Mouse (Mus musculus): Measurements from ENCODE around the gene Prdm8. TPM values are rescaled to one million over a fixed set of nuclear protein-coding genes. Genes with fewer than 3 reads are reported as not detected.

The Prdm8 gene
- polyA plus RNA-seq, 1 experiment from 2014 or later, result 0.04 TPM

GRCm38 (mm10) chr5:98184281-98184910 lies 17.4 kb downstream of the Prdm8 start:
- no peak overlapping the region for H3K27ac ChIP-seq (ENCODE audit: low read length)
- H3K9me3 ChIP-seq (ENCODE audit: control insufficient read depth, low read length), result no peaks in the 10 kb centered on the region
- no peaks in the 10 kb centered on the region for H3K36me3 ChIP-seq (ENCODE audit: control insufficient read depth, insufficient read depth, low read length)
- H3K4me1 ChIP-seq (ENCODE audit: control insufficient read depth, insufficient read depth, low read length), result peaks cover 13% of the 10 kb centered on the region
- H3K4me2 ChIP-seq (ENCODE audit: low read depth, low read length), result no peak overlapping the region
- WGBS, result 4% methylated on average over 17 of the region's 17 CpGs
- peaks cover 65% of the 10 kb centered on the region for H3K27me3 ChIP-seq (replicated peaks; ENCODE audit: control insufficient read depth, insufficient read depth, low read length)
- ATAC-seq, result no peak
- no peak overlapping the region for H3K9ac ChIP-seq (ENCODE audit: low read depth, low read length)
- H3K4me3 ChIP-seq (ENCODE audit: low read length), result no peak overlapping the region

- Histone ChIP-seq H3K9me3 (ENCODE audit: control insufficient read depth, low read length) (no peaks in the 10 kb centered on the region), H3K9ac (ENCODE audit: low read depth, low read length) (peak overlapping the region; percentile 59), H3K27me3 (replicated peaks; ENCODE audit: control insufficient read depth, insufficient read depth, low read length) (peaks cover 65% of the 10 kb centered on the region), H3K27ac (ENCODE audit: low read length) (no peak overlapping the region), H3K36me3 (ENCODE audit: control insufficient read depth, insufficient read depth, low read length) (no peaks in the 10 kb centered on the region), H3K4me3 (ENCODE audit: low read length) (peak overlapping the region; percentile 59), H3K4me1 (ENCODE audit: control insufficient read depth, insufficient read depth, low read length) (peaks cover 17% of the 10 kb centered on the region), H3K4me2 (ENCODE audit: low read depth, low read length) (peak overlapping the region; percentile 99)
- WGBS, result under 1% methylated on average over 75 of the region's 89 CpGs
- peak; percentile 86 for ATAC-seq
Measured at GRCm38 (mm10) chr5:98184971-98185805, 18.2 kb downstream of the Prdm8 start.

DNA sequence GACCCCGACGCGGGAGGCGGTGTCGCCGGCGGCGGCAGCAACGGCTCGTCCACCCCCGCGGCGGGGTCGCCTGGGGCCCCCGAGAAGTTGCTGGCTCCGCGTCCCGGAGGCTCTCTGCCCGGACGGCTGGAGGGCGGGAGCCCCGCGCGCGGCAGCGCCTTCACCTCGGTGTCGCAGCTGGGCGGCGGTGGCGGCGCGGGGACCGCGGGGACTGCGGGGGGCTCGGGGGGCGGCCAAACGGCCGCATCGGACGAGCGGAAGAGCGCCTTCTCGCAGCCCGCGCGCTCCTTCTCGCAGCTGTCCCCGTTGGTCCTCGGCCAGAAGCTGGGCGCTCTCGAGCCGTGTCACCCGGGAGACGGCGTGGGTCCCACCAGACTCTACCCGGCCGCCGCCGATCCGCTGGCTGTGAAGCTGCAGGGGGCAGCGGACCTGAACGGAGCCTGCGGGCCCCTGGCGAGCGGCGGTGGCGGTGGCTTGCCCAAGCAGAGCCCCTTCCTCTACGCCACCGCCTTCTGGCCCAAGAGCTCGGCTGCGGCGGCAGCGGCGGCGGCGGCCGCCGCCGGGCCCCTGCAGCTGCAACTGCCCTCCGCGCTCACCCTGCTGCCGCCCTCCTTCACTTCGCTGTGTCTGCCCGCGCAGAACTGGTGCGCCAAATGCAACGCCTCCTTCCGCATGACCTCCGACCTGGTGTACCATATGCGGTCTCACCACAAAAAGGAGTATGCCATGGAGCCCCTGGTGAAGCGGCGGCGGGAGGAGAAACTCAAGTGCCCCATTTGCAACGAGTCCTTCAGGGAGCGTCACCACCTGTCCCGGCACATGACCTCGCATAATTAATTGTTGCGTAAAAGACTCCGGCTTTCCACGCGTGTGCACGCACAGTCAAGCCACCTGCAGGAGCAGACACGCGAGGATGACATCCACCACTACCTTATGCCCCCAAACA lies 19.1 kb downstream of the Prdm8 start:
- no peaks in the 10 kb centered on the region for H3K9me3 ChIP-seq (ENCODE audit: control insufficient read depth, low read length)
- H3K4me1 ChIP-seq (ENCODE audit: control insufficient read depth, insufficient read depth, low read length), result peaks cover 17% of the 10 kb centered on the region
- H3K4me3 ChIP-seq (ENCODE audit: low read length), result peak overlapping the region; percentile 59
- no peak overlapping the region for H3K27ac ChIP-seq (ENCODE audit: low read length)
- no peaks in the 10 kb centered on the region for H3K36me3 ChIP-seq (ENCODE audit: control insufficient read depth, insufficient read depth, low read length)
- peaks cover 62% of the 10 kb centered on the region for H3K27me3 ChIP-seq (replicated peaks; ENCODE audit: control insufficient read depth, insufficient read depth, low read length)
- peak; percentile 56 for ATAC-seq
- H3K4me2 ChIP-seq (ENCODE audit: low read depth, low read length), result peak overlapping the region; percentile 99
- peak overlapping the region; percentile 59 for H3K9ac ChIP-seq (ENCODE audit: low read depth, low read length)
- WGBS, result under 1% methylated on average over 81 of the region's 106 CpGs

DNA sequence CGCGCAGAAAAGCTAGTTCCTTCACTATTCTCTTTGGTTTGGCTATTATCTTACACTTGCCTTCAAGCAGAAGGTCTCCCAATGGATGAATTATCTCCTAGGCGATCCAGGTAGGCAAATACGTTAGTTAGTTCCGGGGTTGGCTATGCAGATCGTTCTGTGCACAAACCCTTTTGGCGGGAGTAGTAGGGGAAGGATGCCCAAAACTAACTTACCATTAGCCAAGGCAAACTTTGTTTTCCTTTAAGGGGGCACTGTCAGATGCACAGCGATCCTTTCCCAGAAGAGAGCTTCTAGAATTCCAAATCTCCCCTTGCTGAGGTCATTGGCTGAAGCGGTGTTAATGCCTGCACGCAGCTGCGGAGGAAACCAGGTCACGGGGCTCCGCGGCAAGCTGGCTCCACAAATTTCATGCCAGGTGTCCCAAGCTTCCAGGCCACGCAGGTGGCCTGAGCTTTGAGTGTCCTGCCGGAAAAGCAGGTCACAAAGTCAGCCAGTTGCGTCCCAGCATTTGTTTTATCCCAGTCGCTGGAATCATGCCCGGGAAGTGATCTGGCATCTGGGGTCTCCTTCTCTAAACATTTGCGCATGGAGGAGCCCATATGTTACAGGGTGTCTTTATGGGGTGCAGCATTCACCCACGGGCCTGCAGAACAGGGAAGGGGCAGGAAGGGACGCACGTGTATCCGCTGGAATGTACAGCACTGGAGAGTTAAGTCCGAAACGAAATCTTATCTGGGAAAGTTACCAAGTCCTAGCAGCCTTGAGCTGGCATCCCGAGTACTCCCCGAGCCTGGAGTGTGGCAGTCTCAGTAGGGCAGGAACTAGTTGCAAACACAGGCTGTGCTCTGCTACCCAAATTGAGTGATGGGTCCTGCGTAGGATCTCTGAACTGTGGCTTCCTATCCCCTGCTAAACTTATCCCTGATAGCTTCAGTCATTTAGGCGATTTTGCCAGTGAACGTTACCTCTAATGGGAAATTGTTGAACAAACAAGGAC lies 22.5 kb downstream of the Prdm8 start:
- Histone ChIP-seq H3K27me3 (replicated peaks; ENCODE audit: control insufficient read depth, insufficient read depth, low read length) (peaks cover 45% of the 10 kb centered on the region), H3K4me3 (ENCODE audit: low read length) (no peak overlapping the region), H3K27ac (ENCODE audit: low read length) (no peak overlapping the region), H3K4me1 (ENCODE audit: control insufficient read depth, insufficient read depth, low read length) (peaks cover 17% of the 10 kb centered on the region), H3K36me3 (ENCODE audit: control insufficient read depth, insufficient read depth, low read length) (no peaks in the 10 kb centered on the region), H3K4me2 (ENCODE audit: low read depth, low read length) (no peak overlapping the region), H3K9me3 (ENCODE audit: control insufficient read depth, low read length) (no peaks in the 10 kb centered on the region), H3K9ac (ENCODE audit: low read depth, low read length) (no peak overlapping the region)
- 2% methylated on average over 31 of the region's 31 CpGs for WGBS
- ATAC-seq, result no peak

- peaks cover 5% of the 10 kb centered on the region; the same call in 1 of the 2 replicates for H3K4me1 ChIP-seq (ENCODE audit: control insufficient read depth, insufficient read depth, low read length)
- H3K4me3 ChIP-seq (ENCODE audit: low read length), result no peak overlapping the region
- no peaks in the 10 kb centered on the region for H3K9me3 ChIP-seq (ENCODE audit: control insufficient read depth, low read length)
- 38% methylated on average over 4 of the region's 4 CpGs for WGBS
- H3K9ac ChIP-seq (ENCODE audit: low read depth, low read length), result no peak overlapping the region
- peaks cover 24% of the 10 kb centered on the region for H3K27me3 ChIP-seq (replicated peaks; ENCODE audit: control insufficient read depth, insufficient read depth, low read length)
- no peaks in the 10 kb centered on the region for H3K36me3 ChIP-seq (ENCODE audit: control insufficient read depth, insufficient read depth, low read length)
- no peak overlapping the region for H3K27ac ChIP-seq (ENCODE audit: low read length)
- H3K4me2 ChIP-seq (ENCODE audit: low read depth, low read length), result no peak overlapping the region
- no peak for ATAC-seq
Measured at GRCm38 (mm10) chr5:98192295-98192983, 25.4 kb downstream of the Prdm8 start.

DNA sequence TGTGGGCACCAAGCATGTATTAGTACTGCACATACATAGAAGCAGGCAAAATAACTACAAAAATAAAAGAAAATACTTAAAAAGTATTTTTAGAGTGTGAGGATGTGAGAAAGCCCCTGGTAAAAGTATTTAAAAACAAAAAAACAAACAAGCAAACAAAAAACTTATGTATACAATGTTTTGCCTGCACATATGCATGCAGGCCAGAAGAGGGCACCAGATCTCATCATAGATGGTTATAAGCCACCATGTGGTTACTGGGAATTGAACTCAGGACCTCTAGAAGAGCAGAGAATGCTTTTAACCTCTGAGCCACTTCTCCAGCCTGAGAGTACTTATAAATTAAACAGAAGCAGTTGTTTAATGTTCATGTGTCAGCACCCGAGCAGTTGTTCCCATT lies 28.0 kb downstream of the Prdm8 start:
- H3K9me3 ChIP-seq (ENCODE audit: control insufficient read depth, low read length), result no peaks in the 10 kb centered on the region

GRCm38 (mm10) chr5:98198412-98199218 lies 31.6 kb downstream of the Prdm8 start:
- Histone ChIP-seq H3K36me3 (ENCODE audit: control insufficient read depth, insufficient read depth, low read length) (no peaks in the 10 kb centered on the region), H3K4me3 (ENCODE audit: low read length) (no peak overlapping the region), H3K4me1 (ENCODE audit: control insufficient read depth, insufficient read depth, low read length) (no peaks in the 10 kb centered on the region), H3K27ac (ENCODE audit: low read length) (no peak overlapping the region), H3K9ac (ENCODE audit: low read depth, low read length) (no peak overlapping the region), H3K27me3 (replicated peaks; ENCODE audit: control insufficient read depth, insufficient read depth, low read length) (no peaks in the 10 kb centered on the region), H3K9me3 (ENCODE audit: control insufficient read depth, low read length) (no peaks in the 10 kb centered on the region), H3K4me2 (ENCODE audit: low read depth, low read length) (no peak overlapping the region)
- no peak for ATAC-seq
- 47% methylated on average over 7 of the region's 7 CpGs for WGBS

More for the DNA sequence above, 28.0 kb downstream of the Prdm8 start:
- H3K9ac ChIP-seq (ENCODE audit: low read depth, low read length), result no peak overlapping the region
- no peak overlapping the region for H3K27ac ChIP-seq (ENCODE audit: low read length)
- WGBS, result 64% methylated on average over 1 of the region's 1 CpGs
- H3K4me3 ChIP-seq (ENCODE audit: low read length), result no peak overlapping the region
- H3K4me2 ChIP-seq (ENCODE audit: low read depth, low read length), result no peak overlapping the region
- H3K4me1 ChIP-seq (ENCODE audit: control insufficient read depth, insufficient read depth, low read length), result no peaks in the 10 kb centered on the region
- H3K27me3 ChIP-seq (replicated peaks; ENCODE audit: control insufficient read depth, insufficient read depth, low read length), result peaks cover 9% of the 10 kb centered on the region
- no peak for ATAC-seq
- no peaks in the 10 kb centered on the region for H3K36me3 ChIP-seq (ENCODE audit: control insufficient read depth, insufficient read depth, low read length)

All from intestine, embryonic 16.5 days (tissue).